Mouse (Mus musculus): Measurements from ENCODE around the gene Tnf. TPM values are rescaled to one million over a fixed set of nuclear protein-coding genes. Genes with fewer than 3 reads are reported as not detected.

Tnf gene
- polyA plus RNA-seq, 1 experiment from 2014 or later = 0.26 TPM

DNA sequence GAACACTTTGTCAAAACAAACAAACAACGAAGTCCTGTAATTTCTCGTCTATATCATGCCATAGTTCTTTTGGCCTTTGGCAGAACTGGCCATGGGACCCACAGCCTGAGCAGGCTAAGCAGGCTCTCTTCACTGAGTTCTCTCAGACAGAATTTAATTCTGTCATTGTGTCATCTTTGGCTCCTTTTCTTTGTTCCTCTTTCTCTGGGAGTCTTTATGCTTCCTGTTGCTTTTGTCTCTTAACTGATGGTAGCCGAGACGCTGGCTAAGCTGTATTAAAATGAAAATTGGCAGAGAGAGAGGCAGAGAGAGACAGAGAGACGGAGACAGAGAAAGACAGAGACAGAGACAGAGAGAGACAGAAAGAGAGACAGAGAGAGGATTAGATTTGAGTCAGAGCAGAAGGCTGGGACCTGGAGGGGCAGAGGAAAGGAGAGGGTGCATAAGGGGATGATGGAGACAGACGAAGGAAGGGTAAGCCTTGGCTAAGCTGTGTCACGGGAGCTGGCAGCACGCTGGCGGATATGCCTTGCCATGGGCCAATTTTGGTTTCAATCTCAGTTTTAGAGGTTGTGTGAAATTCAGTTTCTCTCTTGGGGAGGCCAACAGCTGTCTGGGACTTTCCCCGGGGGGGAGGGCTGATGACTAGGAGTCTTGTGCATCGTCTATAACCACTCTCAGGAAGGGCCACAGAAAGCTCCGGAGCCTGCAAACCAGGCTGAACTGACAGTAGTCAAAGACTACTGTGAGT is 8.2 kb upstream of the Tnf start:
- no peaks in the 10 kb centered on the region for H3K9me3 ChIP-seq (ENCODE audit: control insufficient read depth, low read length)
- no peak overlapping the region for H3K27ac ChIP-seq (ENCODE audit: low read depth, low read length)
- H3K4me1 ChIP-seq (ENCODE audit: control insufficient read depth, insufficient read depth, low read length) = no peaks in the 10 kb centered on the region
- ATAC-seq (ENCODE audit: low FRiP score) (no peak), DNase-seq (ENCODE audit: low spot score, missing footprints) (no peak)
- no peaks in the 10 kb centered on the region for H3K27me3 ChIP-seq (ENCODE audit: control insufficient read depth, insufficient read depth, low read length)
- no peak overlapping the region for H3K4me3 ChIP-seq (ENCODE audit: low read depth, low read length)
- no peaks in the 10 kb centered on the region for H3K36me3 ChIP-seq (ENCODE audit: control insufficient read depth, insufficient read depth, low read length)
- WGBS = 71% methylated on average over 12 of the region's 12 CpGs
- no peak overlapping the region for H3K9ac ChIP-seq (ENCODE audit: low read length)
- H3K4me2 ChIP-seq = no peak overlapping the region

DNA sequence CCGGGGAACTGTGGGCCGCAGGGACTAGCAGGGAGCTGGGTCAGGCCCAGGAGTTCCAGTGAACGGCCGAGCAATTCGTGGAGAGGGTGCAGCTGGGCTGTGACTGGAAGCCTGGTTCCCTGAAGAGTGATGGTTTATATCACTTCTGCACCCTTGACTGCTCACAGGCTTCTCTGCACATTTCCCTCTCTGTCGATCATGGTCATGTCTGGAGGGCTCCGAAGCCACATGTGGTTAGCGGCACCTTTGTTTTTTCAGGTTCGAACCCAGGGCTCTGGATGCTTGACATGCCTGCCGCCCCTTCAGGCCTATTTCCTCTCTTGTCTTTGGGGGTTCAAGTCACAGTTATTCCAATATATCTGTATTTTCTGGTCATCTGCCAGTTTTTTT is 3.6 kb upstream of the Tnf start:
- Histone ChIP-seq H3K9me3 (ENCODE audit: control insufficient read depth, low read length) (no peaks in the 10 kb centered on the region), H3K36me3 (ENCODE audit: control insufficient read depth, insufficient read depth, low read length) (no peaks in the 10 kb centered on the region), H3K4me1 (ENCODE audit: control insufficient read depth, insufficient read depth, low read length) (no peaks in the 10 kb centered on the region), H3K27me3 (ENCODE audit: control insufficient read depth, insufficient read depth, low read length) (no peaks in the 10 kb centered on the region), H3K27ac (ENCODE audit: low read depth, low read length) (no peak overlapping the region), H3K9ac (ENCODE audit: low read length) (no peak overlapping the region), H3K4me3 (ENCODE audit: low read depth, low read length) (no peak overlapping the region), H3K4me2 (no peak overlapping the region)
- no peak for ATAC-seq (ENCODE audit: low FRiP score)
- 65% methylated on average over 10 of the region's 10 CpGs for WGBS
- DNase-seq (ENCODE audit: low spot score, missing footprints) = no peak

DNA sequence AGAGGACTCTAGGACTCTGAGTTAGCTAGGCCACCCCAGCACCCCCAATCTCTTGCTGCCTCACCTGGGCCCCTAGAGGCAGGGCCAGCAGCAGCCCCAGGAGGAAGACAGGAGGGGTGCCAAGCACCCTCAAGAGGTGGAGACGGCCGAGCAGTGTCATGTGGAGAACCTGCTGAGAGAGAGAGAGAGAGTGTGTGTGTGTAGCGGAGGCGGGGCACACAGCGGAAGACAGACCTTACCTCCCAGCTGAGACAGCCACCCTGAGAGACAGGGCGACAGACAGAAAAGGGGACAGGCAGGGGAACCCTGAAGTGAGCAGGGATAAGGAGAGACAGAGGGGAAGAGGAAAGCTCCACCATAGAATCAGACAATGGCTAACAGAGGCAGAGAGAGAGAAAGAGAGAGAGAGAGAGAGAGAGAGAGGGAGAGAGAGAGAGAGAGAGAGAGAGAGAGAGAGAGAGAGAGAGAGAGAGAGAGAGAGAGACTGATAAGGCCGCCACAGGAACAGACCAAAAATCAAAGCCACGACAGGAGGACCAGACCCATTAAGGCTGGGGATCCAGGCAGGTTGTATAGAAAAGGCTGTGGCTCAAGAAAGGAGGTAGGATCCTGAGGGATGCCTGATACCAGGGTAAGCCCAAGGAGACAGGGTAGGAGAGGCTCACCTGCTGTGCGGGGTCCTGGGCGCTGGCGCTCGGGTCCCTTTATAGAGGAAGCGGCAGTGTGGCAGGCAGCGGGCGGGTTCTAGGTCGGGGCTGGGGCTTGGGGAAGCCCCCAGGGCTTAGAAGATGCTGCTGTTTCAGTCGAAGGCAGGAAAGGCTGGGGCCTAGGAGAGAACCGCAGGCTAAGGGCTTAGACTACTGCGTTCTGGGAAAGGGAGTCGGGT is 2.9 kb upstream of the Tnf start, which contains the start of gene Lta:
Gene Lta (minus strand): TSS at position 858 of the 886 bp plus-strand sequence.
- ATAC-seq (ENCODE audit: low FRiP score) = no peak
- Histone ChIP-seq H3K4me1 (ENCODE audit: control insufficient read depth, insufficient read depth, low read length) (no peaks in the 10 kb centered on the region), H3K4me3 (ENCODE audit: low read depth, low read length) (no peak within 1 kb of the TSS), H3K9ac (ENCODE audit: low read length) (no peak within 1 kb of the TSS), H3K27ac (ENCODE audit: low read depth, low read length) (no peak within 1 kb of the TSS), H3K4me2 (no peak within 1 kb of the TSS), H3K27me3 (ENCODE audit: control insufficient read depth, insufficient read depth, low read length) (no peaks in the 10 kb centered on the region), H3K36me3 (ENCODE audit: control insufficient read depth, insufficient read depth, low read length) (no peaks in the 10 kb centered on the region), H3K9me3 (ENCODE audit: control insufficient read depth, low read length) (no peaks in the 10 kb centered on the region)
- WGBS = 32% methylated on average over 19 of the region's 20 CpGs
- DNase-seq (ENCODE audit: low spot score, missing footprints) = no peak

DNA sequence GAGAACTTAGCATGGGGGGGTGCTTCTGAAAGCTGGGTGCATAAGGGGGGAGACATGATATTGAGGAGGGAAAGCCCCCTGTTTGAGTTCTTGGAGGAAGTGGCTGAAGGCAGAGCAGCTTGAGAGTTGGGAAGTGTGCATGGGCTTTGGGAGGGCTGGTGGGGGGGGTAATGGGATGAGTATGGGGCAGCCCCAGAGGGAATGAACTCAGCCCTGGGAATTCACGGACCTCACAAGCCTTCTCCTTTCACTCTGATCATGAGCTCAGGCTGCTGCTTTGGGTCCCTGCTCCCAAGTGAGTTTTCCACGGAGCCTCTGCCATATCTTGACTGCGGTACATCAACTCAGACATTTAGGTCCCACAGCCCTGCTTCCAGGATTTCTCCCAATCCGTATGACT is 635 bp upstream of the Tnf start:
- DNase-seq (ENCODE audit: low spot score, missing footprints) = no peak
- H3K4me3 ChIP-seq (ENCODE audit: low read depth, low read length) = no peak overlapping the region
- no peaks in the 10 kb centered on the region; the same call in 1 of the 2 replicates for H3K27me3 ChIP-seq (ENCODE audit: control insufficient read depth, insufficient read depth, low read length)
- no peak overlapping the region for H3K27ac ChIP-seq (ENCODE audit: low read depth, low read length)
- no peaks in the 10 kb centered on the region for H3K4me1 ChIP-seq (ENCODE audit: control insufficient read depth, insufficient read depth, low read length)
- no peaks in the 10 kb centered on the region for H3K36me3 ChIP-seq (ENCODE audit: control insufficient read depth, insufficient read depth, low read length)
- ATAC-seq (ENCODE audit: low FRiP score) = no peak
- no peak overlapping the region for H3K9ac ChIP-seq (ENCODE audit: low read length)
- WGBS = 77% methylated on average over 4 of the region's 4 CpGs
- H3K4me2 ChIP-seq = no peak overlapping the region
- no peaks in the 10 kb centered on the region for H3K9me3 ChIP-seq (ENCODE audit: control insufficient read depth, low read length)

DNA sequence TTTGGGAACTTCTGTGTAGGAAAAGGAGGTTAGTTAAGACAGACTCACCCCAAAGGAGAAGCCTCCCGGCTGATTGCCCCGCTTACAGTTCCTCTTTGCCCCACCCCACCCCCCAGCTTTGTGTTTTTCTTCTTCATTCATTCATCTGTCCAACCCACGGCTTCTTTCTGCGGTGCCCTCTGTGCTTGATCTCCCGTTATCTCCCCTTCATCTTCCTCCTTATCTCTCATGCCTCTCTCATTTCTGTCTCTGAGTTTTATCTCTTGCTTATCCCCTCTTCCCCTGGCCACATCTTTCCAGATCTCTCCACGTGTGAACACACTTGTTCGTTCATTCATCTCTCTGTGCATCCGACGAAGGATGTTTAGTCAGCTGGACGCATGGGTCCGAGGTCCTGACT is 679 bp downstream of the Tnf start:
- H3K9ac ChIP-seq (ENCODE audit: low read length) = no peak overlapping the region
- no peak overlapping the region for H3K4me3 ChIP-seq (ENCODE audit: low read depth, low read length)
- H3K4me2 ChIP-seq = no peak overlapping the region
- 80% methylated on average over 11 of the region's 11 CpGs for WGBS
- no peak for ATAC-seq (ENCODE audit: low FRiP score)
- H3K27ac ChIP-seq (ENCODE audit: low read depth, low read length) = no peak overlapping the region
- no peak for DNase-seq (ENCODE audit: low spot score, missing footprints)
- H3K27me3 ChIP-seq (ENCODE audit: control insufficient read depth, insufficient read depth, low read length) = peaks cover 6% of the 10 kb centered on the region
- H3K9me3 ChIP-seq (ENCODE audit: control insufficient read depth, low read length) = no peaks in the 10 kb centered on the region
- H3K4me1 ChIP-seq (ENCODE audit: control insufficient read depth, insufficient read depth, low read length) = peaks cover 1% of the 10 kb centered on the region; the same call in 1 of the 2 replicates
- H3K36me3 ChIP-seq (ENCODE audit: control insufficient read depth, insufficient read depth, low read length) = no peaks in the 10 kb centered on the region

DNA sequence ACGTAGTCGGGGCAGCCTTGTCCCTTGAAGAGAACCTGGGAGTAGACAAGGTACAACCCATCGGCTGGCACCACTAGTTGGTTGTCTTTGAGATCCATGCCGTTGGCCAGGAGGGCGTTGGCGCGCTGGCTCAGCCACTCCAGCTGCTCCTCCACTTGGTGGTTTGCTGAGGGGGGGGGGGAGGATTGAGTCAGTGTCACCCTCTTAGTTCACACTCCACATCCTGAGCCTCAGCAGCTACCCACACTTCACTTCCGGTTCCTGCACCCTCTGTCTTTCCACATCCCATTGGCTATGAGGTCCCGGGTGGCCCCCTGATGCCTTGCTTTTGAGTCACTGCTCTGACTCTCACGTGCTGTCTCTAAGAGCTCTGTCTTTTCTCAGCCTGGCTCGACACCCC is 1.4 kb downstream of the Tnf start:
- no peak for DNase-seq (ENCODE audit: low spot score, missing footprints)
- no peak overlapping the region for H3K4me3 ChIP-seq (ENCODE audit: low read depth, low read length)
- no peak overlapping the region for H3K4me2 ChIP-seq
- peaks cover 13% of the 10 kb centered on the region for H3K27me3 ChIP-seq (ENCODE audit: control insufficient read depth, insufficient read depth, low read length)
- no peaks in the 10 kb centered on the region for H3K9me3 ChIP-seq (ENCODE audit: control insufficient read depth, low read length)
- no peak overlapping the region for H3K9ac ChIP-seq (ENCODE audit: low read length)
- WGBS = 91% methylated on average over 11 of the region's 11 CpGs
- H3K36me3 ChIP-seq (ENCODE audit: control insufficient read depth, insufficient read depth, low read length) = no peaks in the 10 kb centered on the region
- no peak overlapping the region for H3K27ac ChIP-seq (ENCODE audit: low read depth, low read length)
- H3K4me1 ChIP-seq (ENCODE audit: control insufficient read depth, insufficient read depth, low read length) = peaks cover 4% of the 10 kb centered on the region; the same call in 1 of the 2 replicates
- ATAC-seq (ENCODE audit: low FRiP score) = no peak

DNA sequence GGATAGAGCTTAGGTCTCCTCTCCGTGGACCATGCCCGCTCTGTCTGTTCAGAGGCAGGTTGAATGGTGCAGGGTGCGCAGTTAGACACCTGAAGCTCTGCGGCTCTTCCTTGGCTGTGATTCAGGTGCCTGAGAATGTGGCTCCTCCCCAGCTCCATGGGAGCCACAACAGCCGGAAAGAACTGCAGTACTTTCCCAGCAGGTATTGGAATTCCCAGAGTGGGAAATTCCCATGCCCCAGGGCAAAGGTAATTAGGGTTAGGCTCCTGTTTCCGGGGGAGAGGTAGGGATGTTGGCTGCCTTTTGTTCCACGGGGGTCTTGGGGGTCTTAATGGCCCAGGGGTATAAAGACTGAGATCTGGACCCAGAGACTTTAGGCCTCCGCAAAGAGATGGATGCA is 2.9 kb downstream of the Tnf start:
- Histone ChIP-seq H3K27me3 (ENCODE audit: control insufficient read depth, insufficient read depth, low read length) (peaks cover 26% of the 10 kb centered on the region), H3K4me3 (ENCODE audit: low read depth, low read length) (no peak overlapping the region), H3K27ac (ENCODE audit: low read depth, low read length) (no peak overlapping the region), H3K36me3 (ENCODE audit: control insufficient read depth, insufficient read depth, low read length) (no peaks in the 10 kb centered on the region), H3K9me3 (ENCODE audit: control insufficient read depth, low read length) (no peaks in the 10 kb centered on the region), H3K9ac (ENCODE audit: low read length) (no peak overlapping the region), H3K4me1 (ENCODE audit: control insufficient read depth, insufficient read depth, low read length) (peaks cover 4% of the 10 kb centered on the region; the same call in 1 of the 2 replicates), H3K4me2 (no peak overlapping the region)
- WGBS = 38% methylated on average over 8 of the region's 8 CpGs
- DNase-seq (ENCODE audit: low spot score, missing footprints) (no peak), ATAC-seq (ENCODE audit: low FRiP score) (no peak)

DNA sequence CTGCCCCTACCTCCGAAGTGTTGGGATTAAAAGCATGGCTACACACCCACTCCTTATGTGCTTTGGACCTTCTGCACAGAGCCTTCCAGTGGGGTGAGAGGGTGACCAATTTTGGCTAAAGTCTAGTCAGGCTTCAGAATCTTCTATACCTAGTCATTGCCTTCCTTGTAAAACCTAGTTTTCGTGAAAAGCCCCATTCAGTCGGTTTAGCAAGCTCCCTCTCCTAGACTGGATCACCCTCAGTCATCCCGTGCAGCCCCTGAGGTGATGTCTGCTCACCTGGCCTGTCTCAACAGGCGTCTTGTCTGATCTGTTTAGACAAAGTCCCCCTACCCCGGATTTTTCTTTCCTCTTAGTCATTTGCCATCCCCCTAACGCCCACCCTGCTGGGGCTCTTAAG is 3.8 kb downstream of the Tnf start:
- no peak overlapping the region for H3K4me2 ChIP-seq
- no peak for DNase-seq (ENCODE audit: low spot score, missing footprints)
- H3K36me3 ChIP-seq (ENCODE audit: control insufficient read depth, insufficient read depth, low read length) = no peaks in the 10 kb centered on the region
- no peak overlapping the region for H3K4me3 ChIP-seq (ENCODE audit: low read depth, low read length)
- H3K27ac ChIP-seq (ENCODE audit: low read depth, low read length) = no peak overlapping the region
- WGBS = 69% methylated on average over 7 of the region's 7 CpGs
- no peak overlapping the region for H3K9ac ChIP-seq (ENCODE audit: low read length)
- no peak for ATAC-seq (ENCODE audit: low FRiP score)
- peaks cover 4% of the 10 kb centered on the region; the same call in 1 of the 2 replicates for H3K4me1 ChIP-seq (ENCODE audit: control insufficient read depth, insufficient read depth, low read length)
- H3K27me3 ChIP-seq (ENCODE audit: control insufficient read depth, insufficient read depth, low read length) = peaks cover 26% of the 10 kb centered on the region
- H3K9me3 ChIP-seq (ENCODE audit: control insufficient read depth, low read length) = no peaks in the 10 kb centered on the region

DNA sequence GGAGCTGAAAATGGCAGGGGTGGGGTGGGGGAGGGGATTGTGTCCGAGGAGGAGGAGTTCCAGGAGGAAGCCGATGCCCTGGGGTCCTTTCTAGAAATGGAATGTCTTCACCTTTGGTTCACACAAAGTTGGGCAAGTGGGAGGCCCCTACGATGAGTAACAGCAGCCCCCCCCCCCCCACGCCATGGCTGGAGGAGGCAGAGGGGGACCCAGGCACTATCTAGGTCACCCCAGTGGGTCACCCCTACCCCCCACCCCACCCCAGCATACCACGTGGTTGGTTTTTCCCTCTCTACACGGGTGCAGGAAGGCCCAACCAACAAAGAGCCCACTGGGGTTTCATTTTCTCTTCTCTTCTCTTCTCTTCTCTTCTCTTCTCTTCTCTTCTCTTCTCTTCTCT is 4.7 kb downstream of the Tnf start:
- DNase-seq (ENCODE audit: low spot score, missing footprints) (no peak), ATAC-seq (ENCODE audit: low FRiP score) (no peak)
- H3K9ac ChIP-seq (ENCODE audit: low read length) = no peak overlapping the region
- no peak overlapping the region for H3K4me3 ChIP-seq (ENCODE audit: low read depth, low read length)
- 44% methylated on average over 5 of the region's 6 CpGs for whole genome bisulfite sequencing
- H3K27ac ChIP-seq (ENCODE audit: low read depth, low read length) = no peak overlapping the region
- H3K4me2 ChIP-seq = no peak overlapping the region
- no peaks in the 10 kb centered on the region for H3K9me3 ChIP-seq (ENCODE audit: control insufficient read depth, low read length)
- H3K4me1 ChIP-seq (ENCODE audit: control insufficient read depth, insufficient read depth, low read length) = peaks cover 4% of the 10 kb centered on the region; the same call in 1 of the 2 replicates
- no peaks in the 10 kb centered on the region for H3K36me3 ChIP-seq (ENCODE audit: control insufficient read depth, insufficient read depth, low read length)
- peaks cover 26% of the 10 kb centered on the region for H3K27me3 ChIP-seq (ENCODE audit: control insufficient read depth, insufficient read depth, low read length)
